Mouse (Mus musculus) intestine, postnatal 0 days (tissue): Measurements from ENCODE around the gene Bean1. TPM values are rescaled to one million over a fixed set of nuclear protein-coding genes. Genes with fewer than 3 reads are reported as not detected.

Experiments used
- ATAC-seq: fragments of 200-750 bp; cut with Nextera tagmentation; 2 replicates; pipeline ENCODE4 v1.8.0; 2017; ENCODE audit warnings: mild to moderate bottlenecking, moderate TSS enrichment, moderate library complexity
- H3K27ac ChIP-seq: fragments of 300-500 bp; sonication (generic); 2 replicates; pipeline ENCODE4 v1.5.1; 2014; ENCODE audit warnings: mild to moderate bottlenecking, low read depth, low read length, moderate library complexity
- H3K27me3 ChIP-seq: fragments of 300-500 bp; sonication (generic); replicated peaks from 2 replicates; pipeline ENCODE4 v1.6.1; 2014; ENCODE audit warnings: low read length, mixed read lengths; ENCODE audit not compliant: control insufficient read depth, insufficient read depth
- H3K36me3 ChIP-seq: fragments of 300-500 bp; sonication (generic); 2 replicates; pipeline ENCODE4 v1.6.1; 2014; ENCODE audit warnings: mild to moderate bottlenecking, moderate library complexity; ENCODE audit not compliant: control insufficient read depth, insufficient read depth
- H3K4me1 ChIP-seq: fragments of 300-500 bp; sonication (generic); replicated peaks from 2 replicates; pipeline ENCODE4 v1.6.1; 2014; ENCODE audit warnings: antibody characterized with exemption, low read length, mixed read lengths; ENCODE audit not compliant: control insufficient read depth, insufficient read depth
- H3K4me2 ChIP-seq: fragments of 300-500 bp; sonication (generic); replicated peaks from 2 replicates; pipeline ENCODE4 v1.6.1; 2014; ENCODE audit warnings: low read depth, mild to moderate bottlenecking, moderate library complexity
- H3K4me3 ChIP-seq: fragments of 300-500 bp; sonication (generic); 2 replicates; pipeline ENCODE4 v1.5.1; 2014; ENCODE audit warnings: low read depth, low read length
- H3K9ac ChIP-seq: fragments of 300-500 bp; sonication (generic); 2 replicates; pipeline ENCODE4 v1.6.1; 2014; ENCODE audit warnings: mild to moderate bottlenecking, low read depth, low read length
- H3K9me3 ChIP-seq: fragments of 300-500 bp; sonication (generic); 2 replicates; pipeline ENCODE4 v1.6.1; 2016; ENCODE audit warnings: mixed run types; ENCODE audit not compliant: control insufficient read depth
- CTCF ChIP-seq: sonication (generic); IDR thresholded peaks from 2 replicates; pipeline ENCODE4 v1.5.1; 2016; ENCODE audit warnings: low read depth, mild to moderate bottlenecking, control low read depth, antibody characterized with exemption, moderate library complexity
- WGBS: fragments of 180-500 bp; shearing (Covaris S2); extraction: QIAGEN DNeasy Blood & Tissue Kit; methylation state at CpG from one replicate; pipeline ENCODE4 v1.1.7; 2014; 5-methylcytosine and 5-hydroxymethylcytosine counted together
- polyA plus RNA-seq: library from polyadenylated mRNA; unstranded; fragments of >200 nt; fragmentation: Nextera tagmentation; extraction: Ambion mirVana; gene quantifications from 2 replicates; pipeline ENCODE4 v1.2.1, GENCODE M21; 2015

Bean1 gene
- polyA plus RNA-seq, 1 experiment from 2014 or later: 0.85 TPM

- H3K36me3 ChIP-seq: no peaks in the 10 kb centered on the region
- no peak overlapping the region for H3K27ac ChIP-seq
- H3K9me3 ChIP-seq: no peaks in the 10 kb centered on the region
- H3K4me2 ChIP-seq: no peak overlapping the region
- H3K4me1 ChIP-seq: no peaks in the 10 kb centered on the region
- no peak overlapping the region for H3K4me3 ChIP-seq
- no peak overlapping the region for H3K9ac ChIP-seq
- WGBS: 82% methylated on average over 4 of the region's 4 CpGs
- no peak for ATAC-seq
- no peak for TF ChIP-seq CTCF
- H3K27me3 ChIP-seq: no peaks in the 10 kb centered on the region
Measured at GRCm38 (mm10) chr8:104186827-104187226, 16.6 kb downstream of the Bean1 start.

GRCm38 (mm10) chr8:104187622-104188021, 17.4 kb downstream of the Bean1 start:
- 83% methylated on average over 6 of the region's 6 CpGs for WGBS
- Histone ChIP-seq H3K4me1 (no peaks in the 10 kb centered on the region), H3K9ac (no peak overlapping the region), H3K27ac (no peak overlapping the region), H3K36me3 (no peaks in the 10 kb centered on the region), H3K4me3 (no peak overlapping the region), H3K4me2 (no peak overlapping the region), H3K9me3 (no peaks in the 10 kb centered on the region), H3K27me3 (no peaks in the 10 kb centered on the region)
- ATAC-seq: no peak
- no peak for TF ChIP-seq CTCF

GRCm38 (mm10) chr8:104188459-104188858, 18.2 kb downstream of the Bean1 start:
- ATAC-seq: no peak
- WGBS: 53% methylated on average over 5 of the region's 5 CpGs
- H3K9me3 ChIP-seq: no peaks in the 10 kb centered on the region
- H3K27ac ChIP-seq: no peak overlapping the region
- no peak overlapping the region for H3K4me2 ChIP-seq
- TF ChIP-seq CTCF: no peak
- H3K4me3 ChIP-seq: no peak overlapping the region
- H3K9ac ChIP-seq: no peak overlapping the region
- no peaks in the 10 kb centered on the region for H3K4me1 ChIP-seq
- no peaks in the 10 kb centered on the region for H3K27me3 ChIP-seq
- H3K36me3 ChIP-seq: no peaks in the 10 kb centered on the region

- no peaks in the 10 kb centered on the region for H3K4me1 ChIP-seq
- no peak overlapping the region for H3K4me3 ChIP-seq
- no peak for ATAC-seq
- no peaks in the 10 kb centered on the region for H3K27me3 ChIP-seq
- no peak for TF ChIP-seq CTCF
- H3K9ac ChIP-seq: no peak overlapping the region
- H3K36me3 ChIP-seq: no peaks in the 10 kb centered on the region
- H3K4me2 ChIP-seq: no peak overlapping the region
- no peak overlapping the region for H3K27ac ChIP-seq
- 77% methylated on average over 6 of the region's 6 CpGs for WGBS
- H3K9me3 ChIP-seq: no peaks in the 10 kb centered on the region
Measured at GRCm38 (mm10) chr8:104190777-104191468, 20.7 kb downstream of the Bean1 start.

- Histone ChIP-seq H3K36me3 (no peaks in the 10 kb centered on the region), H3K27me3 (no peaks in the 10 kb centered on the region), H3K4me1 (no peaks in the 10 kb centered on the region), H3K9me3 (no peaks in the 10 kb centered on the region), H3K4me3 (no peak overlapping the region), H3K4me2 (peak overlapping the region; percentile 21; the same call in 1 of the 2 replicates), H3K9ac (no peak overlapping the region), H3K27ac (no peak overlapping the region)
- WGBS: 20% methylated on average over 11 of the region's 11 CpGs
- TF ChIP-seq CTCF: no peak
- ATAC-seq: 0 out of 2 replicates have a peak, but pooled peaks have one; percentile 54
Measured at GRCm38 (mm10) chr8:104191496-104191895, 21.3 kb downstream of the Bean1 start.

GRCm38 (mm10) chr8:104199802-104200201, 29.6 kb downstream of the Bean1 start:
- H3K9ac ChIP-seq: no peak overlapping the region
- no peak overlapping the region for H3K4me2 ChIP-seq
- H3K27me3 ChIP-seq: no peaks in the 10 kb centered on the region
- H3K4me3 ChIP-seq: no peak overlapping the region
- no peak for ATAC-seq
- no peak for TF ChIP-seq CTCF
- no peaks in the 10 kb centered on the region for H3K9me3 ChIP-seq
- H3K4me1 ChIP-seq: no peaks in the 10 kb centered on the region
- H3K27ac ChIP-seq: no peak overlapping the region
- H3K36me3 ChIP-seq: no peaks in the 10 kb centered on the region
- WGBS: 69% methylated on average over 5 of the region's 5 CpGs
